Mouse (Mus musculus): ENCODE measurements around the gene Arfgap2.
A peak's percentile ranks its signal among the peaks of the same experiment; 100 is the strongest.

The Arfgap2 gene

DNA sequence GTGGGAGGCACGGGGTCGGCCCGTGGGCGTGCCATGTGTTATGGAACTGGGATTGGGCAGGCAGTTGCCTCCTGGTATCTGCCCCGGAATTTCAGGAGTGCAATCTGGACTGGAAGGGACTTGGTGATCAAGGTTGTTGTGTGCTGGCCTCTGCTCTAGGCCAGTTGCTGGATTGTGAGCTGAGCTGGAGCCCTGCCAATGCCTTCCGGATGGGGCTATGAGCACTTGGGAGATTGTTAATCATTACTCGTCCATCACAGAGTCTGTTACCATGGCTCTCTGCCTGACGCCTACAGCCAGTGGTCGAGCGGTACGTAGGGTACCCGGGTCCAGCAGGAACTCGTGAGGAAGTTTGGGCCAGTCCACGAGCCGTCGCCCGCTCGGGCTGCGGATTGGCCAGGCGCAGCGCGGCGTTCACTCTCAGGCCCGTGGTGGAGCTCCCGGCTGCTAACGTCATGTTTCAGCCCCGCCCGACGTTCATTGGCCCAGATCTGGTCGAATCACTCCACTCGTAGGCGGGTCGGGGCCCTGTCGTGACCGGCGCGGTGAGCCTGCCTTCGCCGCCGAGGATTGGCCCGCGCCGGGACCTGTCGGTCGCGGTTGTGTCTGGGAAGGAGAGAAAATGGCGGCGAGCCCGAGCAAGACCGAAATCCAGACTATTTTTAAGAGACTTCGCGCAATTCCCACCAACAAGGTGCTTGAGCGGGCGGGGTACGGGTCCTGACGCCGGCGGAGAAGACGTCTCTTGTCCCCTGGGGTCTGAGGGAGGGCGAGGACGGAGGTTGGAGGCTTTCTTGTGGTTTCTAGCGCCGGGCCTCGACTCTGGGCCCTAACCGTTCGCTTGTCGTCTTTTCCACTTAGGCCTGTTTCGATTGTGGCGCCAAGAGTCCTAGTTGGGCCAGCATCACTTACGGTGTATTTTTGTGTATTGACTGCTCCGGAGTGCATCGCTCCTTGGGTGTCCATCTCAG, at the start of gene Arfgap2:
Gene Arfgap2, plus strand, starts transcription at position 264 of the 971 bp plus-strand sequence.
- peak; percentile 99 for DNase-seq

DNA sequence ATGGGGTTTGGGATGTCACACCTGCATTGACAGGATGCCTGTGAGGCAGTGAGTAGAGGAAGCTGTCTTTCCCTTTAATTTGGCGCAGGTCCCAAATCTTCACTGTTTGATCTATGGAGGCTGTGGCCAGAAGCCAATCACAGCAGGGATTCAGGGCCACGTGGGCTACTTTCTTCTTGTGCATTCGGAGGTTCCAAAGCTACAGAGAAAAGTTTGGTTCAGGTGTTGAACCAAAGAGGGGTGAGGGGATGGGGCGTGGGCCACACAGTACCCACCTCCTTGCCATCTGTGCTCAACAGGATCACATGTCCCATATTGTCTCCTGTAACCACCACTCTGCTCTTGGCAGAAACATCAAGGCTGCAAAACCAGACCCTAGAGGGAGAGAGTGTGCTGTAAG, 47.7 kb upstream of the Arfgap2 start:
- peak; percentile 22 for DNase-seq

DNA sequence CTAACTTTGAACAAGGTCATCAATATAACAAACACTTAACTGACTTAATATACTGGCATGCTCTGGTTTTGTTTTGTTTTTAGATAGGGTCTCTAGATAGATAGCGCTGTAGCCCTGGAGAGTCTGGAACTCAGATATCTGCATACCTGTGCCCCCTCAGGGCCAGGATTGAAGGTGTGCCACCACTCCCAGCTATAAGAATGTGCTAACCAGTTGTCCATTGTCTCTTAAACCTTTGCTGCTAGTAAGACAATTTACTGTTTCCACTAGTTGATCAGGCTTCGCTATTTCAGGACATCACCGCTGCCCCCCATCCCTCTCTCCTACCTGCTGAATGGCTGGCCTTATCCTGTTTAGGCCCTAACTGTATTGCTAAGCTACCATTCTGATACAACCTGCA, 44.3 kb upstream of the Arfgap2 start:
- DNase-seq = no peak

DNA sequence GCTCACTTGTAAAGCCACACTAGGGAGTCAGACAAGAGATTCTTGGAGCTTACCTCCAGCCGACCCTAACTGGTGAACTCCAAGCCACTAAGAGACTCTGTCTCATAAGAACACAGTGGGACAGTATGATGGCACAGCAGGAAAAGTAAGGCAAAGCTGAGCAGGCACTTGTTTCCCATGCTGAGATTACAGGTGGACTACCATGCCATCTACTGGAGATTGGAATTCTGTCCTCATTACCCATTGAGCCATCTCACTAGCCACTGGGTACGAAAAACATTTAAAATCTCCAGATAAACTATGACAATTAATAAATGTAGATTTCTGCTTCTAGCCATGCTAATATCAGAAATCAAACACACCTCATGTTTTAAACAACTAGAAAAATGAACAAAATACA, 41.2 kb upstream of the Arfgap2 start:
- DNase-seq = no peak

DNA sequence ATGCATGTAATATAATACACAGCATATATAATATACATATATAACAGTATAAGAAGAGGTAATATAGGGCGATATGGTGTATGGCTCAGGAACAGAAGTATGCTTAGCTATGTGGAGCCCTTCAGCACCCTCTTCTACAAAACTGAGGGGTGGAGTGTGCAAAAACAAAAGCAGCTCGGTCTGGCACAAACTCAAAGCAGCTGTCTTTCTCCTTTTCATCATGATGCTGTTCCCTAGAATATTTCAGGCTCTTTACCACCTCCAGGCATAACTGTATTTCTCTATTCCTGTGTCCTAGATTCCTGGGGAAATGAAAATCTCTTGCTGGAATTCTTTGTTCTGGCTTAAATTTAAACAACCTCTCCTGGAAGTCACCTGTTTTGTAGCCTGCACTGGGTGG, 35.0 kb upstream of the Arfgap2 start:
- DNase-seq = no peak

DNA sequence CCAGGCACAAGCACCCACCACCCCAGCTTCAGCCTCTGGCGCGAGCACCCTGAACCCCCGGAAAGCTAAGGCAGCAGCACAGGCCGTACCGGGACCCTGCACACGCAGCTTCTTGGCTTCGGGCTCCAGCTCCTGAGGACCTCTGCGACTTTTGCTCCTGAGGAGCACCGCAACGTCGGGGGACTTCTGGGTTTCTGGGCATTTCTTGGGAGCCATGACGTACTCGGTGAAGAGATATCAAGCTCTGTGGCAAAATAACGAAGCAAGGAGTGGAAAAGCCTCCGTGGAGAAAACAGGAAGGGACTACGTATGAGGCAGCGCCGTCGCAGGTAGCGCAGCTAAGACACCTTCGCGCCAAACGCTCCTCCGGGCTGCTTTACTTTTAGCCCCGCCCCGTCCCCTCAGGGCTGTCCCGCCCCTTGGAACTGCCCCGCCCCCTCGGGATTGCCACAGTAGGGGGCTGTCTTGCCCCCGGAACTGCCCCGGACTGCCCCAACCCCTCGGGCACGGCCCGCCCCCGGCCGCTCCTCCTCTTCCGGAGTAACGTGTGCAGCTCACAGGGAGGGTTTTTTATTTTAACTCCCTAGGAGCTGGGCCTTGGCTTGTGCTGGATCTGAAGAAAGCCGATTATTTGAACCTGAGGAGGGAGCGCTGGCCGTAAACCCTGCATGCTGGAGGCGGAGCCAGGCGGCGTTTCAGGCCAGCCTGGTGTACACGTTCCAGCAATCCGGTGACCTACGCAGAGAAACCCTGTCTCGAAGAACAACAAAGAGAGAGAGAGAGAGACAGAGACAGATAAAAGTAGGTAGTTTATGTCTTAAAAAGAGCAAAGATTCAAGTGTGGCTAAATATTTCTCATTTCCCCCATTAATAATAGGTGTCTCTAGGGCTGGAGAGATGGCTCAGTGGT, 27.9 kb upstream of the Arfgap2 start, which contains the start of gene Ddb2:
Gene Ddb2, minus strand, starts transcription at position 382 of the 910 bp plus-strand sequence.
- peak; percentile 96 for DNase-seq

DNA sequence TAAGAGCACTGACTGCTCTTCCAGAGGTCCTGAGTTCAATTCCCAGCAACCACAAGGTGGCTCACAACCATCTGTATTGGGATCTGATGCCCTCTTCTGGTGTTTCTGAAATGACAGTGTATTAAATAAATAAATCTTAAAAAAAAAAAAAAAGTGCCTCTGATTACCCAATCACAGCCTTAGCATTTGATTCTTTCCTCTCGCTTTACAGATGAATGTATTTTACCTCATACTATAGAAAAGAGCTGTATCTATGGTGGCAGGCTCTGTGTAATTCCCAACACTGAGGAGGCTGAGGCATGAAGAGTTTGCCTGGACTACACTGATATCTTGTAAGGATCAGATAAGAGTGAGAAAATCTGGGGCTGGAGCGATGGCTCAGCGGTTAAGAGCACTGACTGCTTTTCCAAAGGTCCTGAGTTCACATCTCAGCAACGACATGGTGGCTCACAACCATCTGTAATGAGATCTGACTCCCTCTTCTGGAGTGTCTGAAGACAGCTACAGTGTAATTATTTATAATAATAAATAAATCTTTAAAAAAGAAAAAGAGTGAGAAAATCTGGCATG, 27.2 kb upstream of the Arfgap2 start:
- DNase-seq = peak; percentile 30

DNA sequence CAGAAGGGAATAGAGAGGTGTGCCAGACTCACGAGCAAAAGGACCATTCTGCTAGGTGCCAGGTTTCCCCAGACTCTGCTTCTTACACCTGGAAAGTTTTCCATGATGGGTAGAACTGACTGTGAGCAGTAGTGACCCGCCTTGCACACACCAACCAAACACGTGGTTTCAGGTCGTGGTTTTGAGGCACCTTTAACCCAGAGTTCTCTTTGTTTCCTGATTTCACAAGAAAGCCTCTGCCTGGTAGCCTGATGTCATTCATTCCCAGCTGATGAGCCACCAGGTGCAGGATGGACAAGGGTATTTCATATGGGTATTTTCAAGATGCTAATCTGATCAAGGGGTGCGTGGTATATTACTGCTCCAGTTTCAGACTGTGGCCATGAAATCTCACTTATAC, 22.2 kb upstream of the Arfgap2 start:
- DNase-seq = no peak

DNA sequence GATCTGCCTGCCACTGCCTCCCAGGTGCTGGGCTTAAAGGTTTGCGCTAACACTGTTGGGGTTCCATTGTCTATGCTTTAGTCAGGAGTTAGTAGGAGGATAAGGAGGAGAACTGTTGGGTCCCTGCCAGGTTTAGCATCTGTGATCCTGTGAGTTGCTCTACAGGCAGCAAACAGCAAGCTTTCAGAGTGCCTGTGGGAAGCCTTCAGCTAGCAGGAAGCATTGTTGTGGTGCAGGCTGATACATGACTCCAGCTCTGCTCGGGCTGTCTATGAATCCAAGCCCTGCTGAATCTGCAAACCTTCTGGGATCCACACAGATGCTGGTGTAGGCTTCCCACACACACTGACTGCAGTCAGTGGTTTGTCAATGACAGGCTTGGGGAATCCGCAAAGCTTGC, 21.4 kb upstream of the Arfgap2 start:
- DNase-seq = no peak

DNA sequence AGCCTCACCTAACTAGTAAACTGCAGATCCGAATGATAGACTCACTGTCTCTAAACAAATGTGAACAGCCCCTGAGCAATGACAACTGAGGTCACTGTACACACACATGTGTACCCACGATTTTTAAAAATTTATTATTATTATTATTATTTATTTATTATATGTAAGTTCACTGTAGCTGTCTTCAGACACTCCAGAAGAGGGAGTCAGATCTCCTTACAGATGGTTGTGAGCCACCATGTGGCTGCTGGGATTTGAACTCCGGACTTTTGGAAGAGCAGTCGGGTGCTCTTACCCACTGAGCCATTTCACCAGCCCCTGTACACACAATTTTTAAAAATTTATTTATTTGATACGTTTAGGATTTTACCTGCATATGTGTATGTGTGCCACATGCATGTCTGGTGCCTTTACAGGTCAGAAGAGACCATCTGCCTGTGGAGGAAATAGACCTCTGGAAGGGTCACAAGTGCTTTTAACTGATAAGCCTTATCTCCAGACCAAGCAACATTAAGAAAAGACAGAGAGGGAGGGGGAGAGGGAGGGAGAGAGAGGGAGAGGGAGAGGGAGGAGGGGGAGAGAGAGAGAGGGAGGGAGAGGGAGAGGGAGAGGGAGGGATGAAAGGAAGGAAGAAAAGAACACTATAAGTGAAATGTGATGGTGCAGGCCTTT, 20.1 kb upstream of the Arfgap2 start:
- no peak for DNase-seq

DNA sequence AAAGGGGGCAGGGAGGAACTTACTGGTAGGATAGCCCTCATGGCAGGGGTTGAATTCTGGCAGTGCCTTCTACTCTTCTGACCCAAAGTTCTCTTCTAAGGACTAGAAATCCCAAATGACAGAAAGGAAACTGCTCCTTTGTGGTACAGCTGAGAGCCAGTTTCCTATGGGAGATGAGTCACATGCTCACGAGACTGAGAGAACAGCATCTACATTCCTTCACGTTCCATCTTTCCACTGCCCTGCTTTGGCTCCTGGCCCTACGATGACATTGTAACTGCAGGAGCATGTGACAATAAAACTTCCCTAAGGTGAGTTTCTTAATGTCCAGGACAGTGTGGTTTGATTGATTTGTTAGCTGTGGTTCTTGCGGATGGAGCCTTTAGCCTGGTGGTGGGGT, 16.4 kb upstream of the Arfgap2 start:
- no peak for DNase-seq

DNA sequence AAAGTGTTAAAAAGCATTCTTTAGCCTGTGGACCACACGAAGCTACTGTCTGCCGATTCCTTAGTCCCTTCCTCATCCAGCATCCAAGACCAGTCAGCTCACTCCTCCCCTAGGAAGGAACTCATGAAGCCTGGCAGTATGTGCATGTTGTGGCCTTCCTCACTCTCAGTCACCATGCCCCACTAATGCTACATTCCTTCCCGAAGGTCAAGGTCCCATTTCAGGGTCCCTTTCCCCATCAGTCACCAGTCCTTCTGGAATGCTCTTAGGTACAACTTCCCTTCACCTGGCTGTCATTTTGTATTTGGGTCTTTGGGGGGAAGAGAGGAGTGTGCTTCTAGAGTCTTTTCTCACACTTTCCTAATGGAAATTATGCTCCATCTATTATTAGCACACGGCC, 12.8 kb upstream of the Arfgap2 start:
- no peak for DNase-seq

DNA sequence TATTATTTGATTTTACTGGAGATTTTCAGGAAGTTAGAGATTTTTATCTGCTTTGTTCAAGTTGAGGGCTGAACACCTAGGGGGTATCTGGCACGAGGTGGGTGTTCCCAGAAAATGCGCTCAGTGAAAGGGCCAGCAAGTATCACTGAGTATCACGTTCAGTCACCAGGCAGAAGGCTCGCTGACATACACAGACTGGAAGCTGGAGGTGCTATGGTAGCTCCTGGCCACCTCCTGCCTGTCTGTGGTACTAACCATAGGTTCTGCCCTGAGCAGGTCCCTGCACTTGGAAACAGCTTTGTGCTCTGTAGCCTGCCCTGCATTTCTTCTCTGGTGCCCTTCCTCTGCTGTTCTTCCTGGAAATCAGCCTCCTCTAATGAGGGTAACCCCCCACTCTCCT, 12.3 kb upstream of the Arfgap2 start:
- DNase-seq = no peak

DNA sequence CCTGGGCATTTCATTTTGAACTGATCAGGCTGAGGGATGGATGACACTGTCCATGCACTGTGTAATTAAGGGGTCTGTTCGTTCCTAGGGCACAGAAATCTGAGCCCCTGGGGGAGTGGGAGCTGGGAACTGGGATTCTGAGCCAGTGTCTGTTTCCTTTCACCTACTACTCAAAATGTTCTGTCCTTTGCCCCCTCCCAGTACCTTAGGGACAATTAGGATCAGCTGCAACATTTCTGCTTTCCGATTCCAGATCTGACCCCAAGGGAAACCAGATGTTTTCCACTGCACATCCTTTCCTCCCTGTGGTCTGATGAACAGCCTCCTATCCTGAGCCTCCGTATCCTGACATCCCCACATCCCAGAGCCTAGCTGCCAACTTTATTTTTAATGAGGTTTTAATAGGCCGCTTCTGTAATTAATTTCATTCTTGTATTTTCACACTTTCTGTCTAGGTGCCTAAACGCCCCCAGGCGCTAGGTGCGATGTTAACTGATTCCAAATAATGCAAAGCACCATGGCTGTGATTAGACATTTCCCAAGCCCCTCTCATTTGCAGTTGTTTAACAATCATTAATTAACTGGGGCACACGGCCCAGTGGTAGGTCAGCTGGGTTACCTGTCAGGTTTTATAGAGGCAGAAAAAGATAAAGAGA, 9.9 kb upstream of the Arfgap2 start:
- no peak for DNase-seq

DNA sequence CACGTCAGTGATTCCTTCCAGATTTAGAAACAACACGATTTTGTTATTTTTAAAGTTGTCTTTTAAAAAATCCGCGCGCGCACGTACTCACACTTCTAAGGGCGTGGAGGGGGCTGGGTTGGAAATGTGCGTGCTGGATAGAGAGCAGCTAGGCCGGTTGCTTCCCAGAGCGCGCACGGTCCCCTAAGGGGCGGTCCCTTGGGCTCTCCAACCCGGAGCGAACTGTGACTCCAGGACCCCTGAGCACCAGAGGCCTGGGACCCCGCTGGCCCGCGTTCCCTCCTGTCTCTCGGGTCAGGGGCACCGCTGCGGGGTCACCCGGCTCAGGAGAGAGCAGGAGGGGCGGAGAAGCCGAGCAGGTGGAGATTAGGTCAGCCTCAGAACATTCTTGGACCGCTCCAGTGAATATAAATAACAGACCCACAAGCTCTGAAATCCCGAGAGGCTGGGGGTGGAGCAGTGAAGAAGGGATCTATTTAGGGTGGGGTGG, 9.1 kb upstream of the Arfgap2 start, which contains the start of gene Pacsin3:
Gene Pacsin3, plus strand, starts transcription at position 294 of the 490 bp plus-strand sequence.
- peak; percentile 47 for DNase-seq

DNA sequence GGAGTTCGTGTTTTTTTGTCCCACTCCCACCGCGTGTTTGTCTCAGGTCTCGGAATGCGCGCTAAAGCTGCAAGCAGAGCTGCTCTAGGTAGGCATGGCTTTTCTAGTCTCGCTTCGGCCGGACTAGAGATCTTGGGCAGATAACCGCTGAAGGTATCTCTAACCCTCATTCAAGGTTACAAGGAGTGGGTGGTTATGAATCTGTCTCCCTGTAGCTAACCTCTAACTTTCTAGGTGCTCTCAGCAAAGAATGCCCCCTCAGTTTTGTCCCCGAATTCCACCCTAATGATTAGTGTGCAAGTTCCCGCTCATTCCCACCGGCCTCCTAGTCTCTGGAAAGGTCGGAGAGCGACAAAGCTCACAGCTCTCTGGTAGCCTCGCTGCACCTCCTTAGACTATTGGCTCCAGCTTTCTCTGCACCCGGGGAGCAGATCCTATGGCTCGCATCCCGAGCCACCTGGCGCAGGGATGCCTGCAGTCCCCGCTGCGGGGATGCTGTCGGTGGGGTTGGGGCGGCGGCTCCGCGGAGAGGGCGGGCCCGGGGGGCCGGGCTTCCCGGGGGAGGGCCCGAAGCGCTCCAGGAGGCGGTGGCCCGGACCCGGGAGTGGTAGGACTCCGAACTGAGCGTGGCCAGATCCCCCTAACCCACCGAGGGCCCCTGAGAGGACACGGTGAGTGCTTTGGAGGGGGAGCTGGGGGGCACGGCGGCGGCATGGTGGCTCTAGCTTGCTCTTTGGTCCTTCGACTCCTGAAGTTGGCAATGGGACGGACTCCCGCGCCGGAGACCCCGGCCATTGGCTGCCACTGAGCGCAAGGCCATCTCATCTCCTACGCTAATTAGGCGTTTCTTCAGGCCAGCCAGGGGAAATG, 8.3 kb upstream of the Arfgap2 start:
- peak; percentile 65 for DNase-seq

DNA sequence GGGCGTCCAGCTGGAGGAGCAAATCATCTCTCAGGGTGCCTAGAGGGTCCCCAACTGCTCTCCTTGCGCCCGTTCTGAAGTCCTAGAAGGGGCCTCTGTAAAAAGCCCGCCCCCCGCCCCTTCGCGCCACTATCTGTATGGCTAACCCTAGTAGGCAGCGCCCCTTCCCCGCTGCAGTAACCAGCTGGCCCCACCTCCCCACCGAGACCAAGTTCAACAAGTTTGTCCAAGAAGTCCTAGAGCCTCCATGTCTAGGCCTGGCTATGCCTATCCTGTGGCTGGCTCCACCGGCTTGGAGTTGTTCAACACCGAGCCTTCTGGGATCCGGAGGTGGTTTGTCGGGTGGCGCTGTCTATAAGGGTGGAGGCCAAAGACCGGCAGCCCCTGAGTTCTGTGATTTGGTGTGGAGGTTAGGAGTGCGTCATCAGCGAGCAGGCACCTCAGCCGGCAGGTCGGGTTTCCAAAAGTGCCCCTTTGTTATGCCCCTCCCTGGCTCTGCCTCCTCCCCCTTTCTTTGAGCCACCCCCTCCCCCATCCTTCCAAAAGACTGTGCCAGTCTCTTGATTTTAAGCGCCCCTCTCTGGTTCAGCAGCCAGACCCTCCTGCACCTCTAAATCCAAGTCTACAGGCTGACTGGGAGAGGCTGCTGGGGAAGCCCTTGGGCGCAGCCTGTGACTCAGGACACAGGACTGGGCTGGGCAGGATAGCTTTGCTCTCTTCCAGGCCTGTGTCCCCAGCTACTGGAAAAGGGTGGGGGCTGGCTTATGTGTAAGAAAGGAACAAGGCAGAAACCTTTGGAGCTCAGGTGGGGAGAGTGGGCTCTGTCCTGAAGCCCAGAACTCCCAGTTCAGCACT, 7.4 kb upstream of the Arfgap2 start:
- peak; percentile 72 for DNase-seq

DNA sequence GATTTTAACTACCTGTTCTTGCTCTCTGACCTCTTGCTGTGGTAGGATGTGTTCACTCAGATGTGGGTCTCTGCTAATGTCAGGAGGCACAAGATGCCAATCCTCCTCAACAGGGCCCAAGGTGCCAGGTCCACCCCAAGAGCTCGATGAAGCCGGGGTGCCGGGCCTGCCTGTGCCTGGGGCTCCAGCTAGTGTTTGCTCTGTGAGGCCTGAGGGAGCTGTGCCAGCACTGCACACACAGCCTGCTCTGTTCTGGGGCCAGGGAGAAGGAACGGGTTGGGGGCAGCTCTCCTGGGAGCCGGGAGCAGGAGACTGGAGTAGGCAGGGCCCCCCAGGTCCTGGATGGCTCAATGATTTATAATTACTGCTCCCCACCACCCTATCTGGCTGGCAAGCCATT, 6.7 kb upstream of the Arfgap2 start:
- DNase-seq = no peak

DNA sequence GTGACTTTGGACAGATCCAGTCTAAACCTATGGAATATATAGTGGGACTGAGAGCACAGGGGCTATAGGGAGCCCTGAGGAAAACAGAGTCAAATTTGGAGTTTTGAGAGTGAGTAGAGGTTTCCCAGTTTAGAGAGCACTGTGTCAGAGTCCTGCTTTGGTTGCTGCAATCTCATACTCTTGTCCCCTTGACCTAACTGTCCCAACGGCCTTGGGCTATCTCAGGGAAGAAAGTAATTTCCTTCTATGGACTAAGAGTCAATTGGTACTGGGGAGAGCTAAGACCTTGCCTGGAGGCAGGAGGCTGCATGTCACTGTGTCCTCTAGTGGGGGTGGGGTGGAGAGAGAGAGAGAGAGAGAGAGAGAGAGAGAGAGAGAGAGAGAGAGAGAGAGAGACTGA, 5.9 kb upstream of the Arfgap2 start:
- no peak for DNase-seq

DNA sequence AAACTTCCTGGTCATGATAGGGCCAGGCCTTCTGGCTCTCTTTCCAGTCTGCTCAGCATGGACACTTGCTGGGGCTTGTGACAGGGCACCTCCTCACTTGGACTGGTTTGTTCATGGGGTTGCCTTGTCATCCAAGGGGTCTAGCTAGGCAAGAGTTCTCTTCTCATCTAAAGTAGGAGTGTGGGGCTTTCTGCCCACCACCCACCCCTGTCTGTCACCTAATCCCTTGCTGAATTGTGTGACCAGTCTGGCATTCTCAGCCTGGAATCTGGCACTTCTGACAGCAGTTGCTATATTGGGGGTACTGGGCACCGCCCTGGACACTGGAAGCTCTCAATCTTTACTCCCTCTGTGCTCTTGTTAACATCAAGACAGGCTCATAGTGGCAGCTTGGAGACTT, 5.3 kb upstream of the Arfgap2 start:
- DNase-seq = no peak
